Mouse (Mus musculus): ENCODE measurements around the gene Ppef2.

DNA sequence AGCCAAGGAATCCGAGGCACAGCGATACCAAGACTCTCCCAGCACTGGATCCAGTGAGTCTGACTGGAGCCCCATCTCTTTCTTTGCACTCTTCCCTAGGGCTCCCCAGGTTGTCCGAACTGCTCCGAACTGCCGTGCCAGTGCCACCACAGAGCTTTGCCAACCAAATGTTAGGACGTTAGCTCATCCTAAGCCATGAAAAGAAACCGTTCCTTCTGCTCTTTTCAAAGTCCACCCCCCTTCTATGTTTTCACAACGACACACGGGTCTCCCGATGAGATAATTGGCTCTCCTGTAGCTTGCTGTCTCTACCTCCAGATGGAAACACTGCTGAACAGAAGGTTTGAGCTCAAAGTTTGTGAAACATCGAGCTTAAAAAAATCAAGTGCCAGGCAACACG, 15.3 kb downstream of the Ppef2 start:
- TF ChIP-seq GATA1 (IDR thresholded peaks at IDR 0.05; ENCODE audit: borderline replicate concordance, low read length) (no peak), FLI1 (IDR thresholded peaks at IDR 0.05; ENCODE audit: low read length) (no peak)
